Mouse (Mus musculus) spleen, adult 18-20 months (tissue): ENCODE measurements around the gene Ptprn.

Source experiments
- DNase-seq, 2 experiments: peaks; one replicate each; pipeline ENCODE4 v3.0.0; 2022; ENCODE audit warnings: mixed read lengths in 2 of 2

The Ptprn gene

DNA sequence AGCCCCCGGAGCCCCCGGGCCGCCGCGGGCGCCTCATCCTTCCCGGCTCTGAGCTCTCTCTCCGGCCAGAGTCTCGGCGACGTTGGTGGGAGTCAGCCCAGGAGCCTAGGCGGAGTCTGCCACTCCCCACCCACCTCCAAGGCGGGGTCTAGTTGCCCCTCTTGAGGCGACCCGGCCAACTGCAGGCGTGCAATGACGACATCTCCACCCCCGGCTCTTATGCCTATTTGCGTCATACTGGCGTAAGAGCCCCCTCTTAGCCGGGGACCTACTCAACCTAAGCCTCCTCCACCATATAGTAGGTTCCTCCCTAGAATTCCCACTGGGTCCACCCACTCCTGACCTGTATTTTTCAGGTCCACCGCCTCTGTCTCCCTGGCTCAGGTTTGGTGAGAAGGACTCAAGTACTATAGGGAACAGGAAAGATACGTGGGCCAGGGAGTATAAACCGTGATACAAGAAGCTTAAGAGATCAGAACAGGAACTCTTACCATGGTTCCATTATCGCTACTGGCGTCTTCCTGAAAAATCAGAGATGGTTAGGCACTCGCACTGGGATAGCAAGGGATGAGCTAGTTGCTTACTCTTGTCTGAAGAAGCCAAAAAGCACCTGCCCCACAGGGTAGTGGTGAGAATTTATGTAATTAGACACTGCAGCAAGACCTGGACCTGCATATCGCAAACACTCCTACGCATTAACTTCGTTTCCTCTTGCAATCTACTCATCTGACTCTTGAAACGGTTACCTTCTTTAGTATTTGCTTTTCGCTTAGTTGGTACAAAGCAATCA is at the start of gene Ptprn:
Gene Ptprn (minus strand): TSS at position 412 of the 790 bp plus-strand sequence.
- DNase-seq: no peak

DNA sequence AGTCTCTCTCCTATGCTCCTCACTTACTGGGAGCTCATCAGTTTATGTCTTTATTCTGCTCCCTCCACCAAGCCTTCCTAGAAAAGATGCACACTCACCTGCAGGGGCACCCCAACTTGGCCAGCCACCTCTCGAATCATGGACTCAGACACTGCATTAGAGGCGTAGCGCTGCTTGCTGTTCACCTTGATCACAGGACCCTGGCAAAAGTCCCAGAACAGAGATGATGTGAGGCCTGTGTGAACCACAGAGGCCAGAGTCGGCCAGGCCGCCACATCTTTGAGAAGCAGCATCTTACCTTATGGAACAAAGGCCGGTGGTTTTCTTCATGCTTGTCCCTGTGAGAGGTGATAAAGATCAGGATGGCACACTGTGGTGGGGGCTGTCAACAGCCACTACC is 47.4 kb upstream of the Ptprn start:
- no peak for DNase-seq

DNA sequence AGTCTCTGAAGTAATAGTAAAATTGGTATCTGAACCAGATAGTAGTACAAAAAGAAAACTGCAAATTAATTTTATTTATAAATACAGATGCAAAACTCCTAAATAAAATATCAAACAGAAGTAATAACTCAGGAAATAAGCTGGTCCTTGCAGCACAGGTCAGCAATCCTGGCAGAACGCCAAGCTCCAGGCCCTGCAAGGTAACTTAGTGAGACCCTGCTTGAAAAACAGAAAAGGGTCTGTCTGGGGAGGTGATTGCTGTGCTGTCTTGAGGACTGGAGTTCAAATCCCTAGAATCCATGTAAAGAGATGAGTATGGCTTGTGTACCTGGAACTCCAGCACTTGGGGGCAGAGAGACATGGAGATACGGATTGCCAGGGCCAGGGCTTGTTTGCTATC is 40.4 kb upstream of the Ptprn start:
- no peak for DNase-seq

DNA sequence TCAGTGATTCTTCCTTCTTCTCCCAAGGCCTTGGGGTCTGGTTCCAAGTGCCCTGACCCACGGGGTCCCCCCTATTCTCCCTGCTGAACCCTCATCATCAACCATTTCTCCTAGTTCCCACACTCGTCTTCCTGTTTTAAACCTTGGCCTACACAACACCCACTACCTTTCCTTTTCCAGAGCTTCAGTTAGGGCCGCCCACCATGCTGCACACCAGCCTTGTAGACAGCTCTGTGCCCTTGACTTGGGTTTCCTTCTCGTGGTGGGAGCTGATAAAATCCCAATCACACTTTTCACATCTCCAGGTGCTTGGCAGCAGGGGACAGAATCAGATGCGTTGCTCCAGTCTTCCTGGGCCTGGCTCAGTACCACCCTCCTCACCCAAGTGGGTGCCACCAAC is 30.0 kb upstream of the Ptprn start:
- no peak for DNase-seq

DNA sequence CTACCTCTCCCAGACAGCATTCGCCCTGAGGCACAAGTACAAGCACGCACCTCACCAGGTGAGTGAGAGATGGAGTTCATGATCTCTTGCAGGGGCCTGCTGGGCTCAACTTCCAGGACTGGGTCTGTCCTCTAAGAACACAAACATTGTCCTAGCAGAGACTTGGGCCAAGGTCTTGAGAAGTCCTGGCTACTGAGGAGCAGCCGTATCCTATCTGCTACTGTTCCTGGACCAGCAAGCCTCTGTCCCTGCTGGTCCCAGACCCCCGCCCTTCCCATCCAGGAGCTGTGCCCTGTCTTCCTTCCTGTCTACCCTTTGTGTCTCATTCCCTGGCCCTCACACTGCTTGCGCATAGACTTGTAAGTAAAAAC is 29.0 kb upstream of the Ptprn start:
- no peak for DNase-seq

DNA sequence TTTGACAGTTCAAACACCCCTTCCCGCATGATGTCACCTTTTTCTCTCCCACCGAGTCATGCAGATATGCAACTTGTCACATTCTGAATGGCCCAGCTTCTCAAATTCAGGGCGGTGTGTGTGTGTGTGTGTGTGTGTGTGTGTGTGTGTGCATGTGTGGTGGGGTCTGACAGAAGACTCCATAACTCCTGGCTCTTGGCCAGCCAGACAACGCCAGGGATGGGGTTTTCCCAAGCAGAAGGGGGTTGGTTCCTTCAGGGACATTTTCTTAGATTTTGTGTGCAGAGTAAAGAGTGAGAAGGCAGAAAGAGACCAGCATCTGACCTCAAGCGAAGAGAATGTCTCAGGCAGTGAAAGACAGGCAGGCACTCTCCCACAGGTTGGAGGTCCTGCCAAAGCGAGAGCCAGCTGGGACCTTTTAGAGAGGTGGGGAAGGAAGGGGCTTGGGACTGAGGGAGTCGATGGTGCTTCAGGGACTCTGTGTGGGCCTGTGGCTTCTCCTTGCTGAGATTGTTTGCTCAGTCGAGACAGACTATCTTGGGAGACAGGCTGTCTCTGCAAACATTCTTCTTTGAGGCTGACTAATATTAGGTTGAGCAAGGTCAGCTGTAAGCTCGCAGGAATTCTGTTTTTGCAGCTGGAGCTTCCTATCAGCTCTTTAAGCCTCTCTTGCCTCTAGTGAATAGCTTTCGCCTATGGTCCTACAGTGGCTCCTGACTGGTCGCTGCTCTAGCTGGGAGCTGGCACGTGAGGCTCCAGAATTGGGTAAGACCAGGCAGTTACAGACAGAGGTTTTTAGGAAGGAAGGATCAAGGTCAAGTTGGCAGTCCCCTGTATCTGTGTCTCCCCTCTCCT is 28.4 kb upstream of the Ptprn start:
- no peak for DNase-seq

DNA sequence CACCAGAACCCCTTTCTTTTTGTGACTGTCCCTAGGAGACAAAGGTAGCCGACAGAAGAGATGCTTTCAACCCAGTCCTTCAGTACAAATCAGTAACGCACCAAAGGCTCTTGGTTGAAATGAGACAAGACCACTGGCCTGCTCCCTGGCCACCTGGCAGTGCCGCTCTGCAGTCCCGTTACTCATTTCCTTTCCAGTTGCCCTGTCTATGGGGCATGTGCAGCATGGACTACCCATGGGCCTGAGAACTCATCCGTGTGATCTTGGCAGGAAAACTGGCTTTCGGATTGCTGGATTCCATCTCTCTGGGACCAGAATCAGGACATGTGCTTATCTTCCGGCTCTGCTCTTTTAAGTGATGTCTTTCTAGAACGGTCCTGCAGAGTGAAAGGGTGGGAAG is 27.0 kb upstream of the Ptprn start:
- DNase-seq: no peak

DNA sequence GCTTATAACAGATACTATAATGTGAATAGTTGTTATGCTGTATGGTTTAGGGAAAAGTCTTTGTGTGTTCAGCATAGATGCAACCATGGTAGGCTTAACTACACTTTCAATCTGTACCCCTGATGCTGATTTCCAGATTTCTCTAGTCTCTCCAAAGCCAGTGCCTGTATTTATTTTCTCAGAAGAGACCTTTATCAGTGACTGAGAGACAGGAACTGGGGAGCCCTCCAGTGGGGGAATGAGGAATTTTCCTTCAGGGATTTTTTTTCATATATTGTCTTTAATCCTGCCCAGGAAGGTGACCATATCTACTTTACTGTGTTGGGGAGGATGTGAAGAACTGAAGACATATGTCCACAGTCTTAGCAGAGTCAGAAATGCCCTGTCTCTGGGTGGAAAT is 26.3 kb upstream of the Ptprn start:
- DNase-seq: no peak

DNA sequence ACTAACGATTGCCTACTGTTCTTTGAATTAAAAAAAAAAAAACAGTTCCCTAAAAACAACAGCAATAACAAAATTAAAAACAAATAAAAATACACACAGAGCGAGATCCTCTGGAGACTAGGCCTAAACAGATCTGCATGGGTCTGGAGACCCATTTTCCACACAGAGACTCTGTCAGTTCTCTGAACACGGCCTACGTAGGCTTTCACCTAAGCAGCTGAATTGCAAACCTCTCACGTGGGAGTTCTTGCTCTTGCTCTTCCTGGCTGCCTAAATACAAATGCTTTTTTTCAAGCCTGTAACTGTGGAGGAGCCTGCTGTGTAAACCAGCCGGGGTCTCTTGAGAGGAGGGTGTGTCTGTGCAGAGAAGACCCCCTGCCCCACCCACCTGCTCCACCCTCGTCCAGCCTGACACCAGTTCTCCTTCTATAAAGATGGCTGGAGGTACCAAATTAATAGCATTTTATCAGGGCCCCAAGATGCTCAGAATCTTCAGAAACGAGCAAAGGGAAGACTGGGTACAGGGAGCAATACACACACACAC is 25.7 kb upstream of the Ptprn start:
- DNase-seq: no peak

DNA sequence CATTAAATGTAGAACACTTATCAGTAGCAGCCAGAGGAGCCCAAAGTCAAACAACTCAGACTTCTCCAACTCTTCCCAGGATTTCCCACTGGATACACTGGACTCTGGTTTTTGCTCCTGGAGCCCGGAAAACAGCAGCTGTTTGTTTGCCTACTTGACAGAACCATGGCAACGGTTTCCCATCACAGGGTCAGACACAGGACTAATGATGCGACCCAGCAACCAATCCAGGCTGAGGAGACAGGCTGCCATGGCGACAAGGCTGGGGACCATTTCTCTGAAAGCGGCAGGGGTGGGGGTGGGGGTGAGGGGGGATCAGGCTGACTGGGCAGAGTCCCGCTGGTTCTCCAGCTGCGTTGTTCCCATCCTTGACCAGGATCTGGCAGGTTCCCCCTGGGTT is 25.1 kb upstream of the Ptprn start:
- no peak for DNase-seq

DNA sequence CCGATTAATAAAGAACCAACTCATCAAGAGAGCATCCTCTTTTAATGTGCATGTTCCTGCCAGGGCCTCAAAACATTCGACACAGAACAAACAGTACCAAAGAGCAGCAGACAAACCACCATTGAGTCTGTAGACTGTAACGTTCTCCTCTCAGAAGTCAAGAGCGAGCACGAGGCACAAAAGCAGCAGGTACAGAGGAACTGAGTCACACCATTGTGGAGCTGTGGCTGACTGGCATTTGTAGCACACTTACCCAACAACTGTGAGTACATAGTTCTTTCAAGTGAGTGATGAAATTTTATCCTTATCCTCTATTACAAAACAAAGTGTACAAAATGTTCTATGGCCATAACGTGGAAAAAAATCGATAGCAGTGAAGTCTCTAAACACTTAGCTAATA is 20.6 kb upstream of the Ptprn start:
- DNase-seq: no peak

DNA sequence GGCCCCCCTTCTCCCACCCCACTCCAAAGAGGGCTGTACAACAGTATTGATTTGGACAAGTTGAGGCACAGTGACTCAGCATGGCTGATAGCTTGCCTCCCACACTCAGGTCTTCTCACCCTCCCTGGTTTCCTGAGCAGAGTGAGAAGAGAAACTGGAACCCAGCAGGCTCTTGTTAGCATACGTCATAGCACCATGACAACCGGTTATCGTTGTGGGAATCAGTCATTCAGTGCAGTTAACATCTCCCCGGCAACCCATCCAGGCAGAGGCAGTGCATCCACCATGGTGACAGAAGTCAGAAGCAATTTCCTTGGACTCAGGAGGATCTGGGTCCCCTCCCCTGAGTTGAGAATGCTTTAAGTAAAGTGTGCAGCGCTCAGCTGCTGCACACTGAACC is 18.7 kb upstream of the Ptprn start:
- no peak for DNase-seq

DNA sequence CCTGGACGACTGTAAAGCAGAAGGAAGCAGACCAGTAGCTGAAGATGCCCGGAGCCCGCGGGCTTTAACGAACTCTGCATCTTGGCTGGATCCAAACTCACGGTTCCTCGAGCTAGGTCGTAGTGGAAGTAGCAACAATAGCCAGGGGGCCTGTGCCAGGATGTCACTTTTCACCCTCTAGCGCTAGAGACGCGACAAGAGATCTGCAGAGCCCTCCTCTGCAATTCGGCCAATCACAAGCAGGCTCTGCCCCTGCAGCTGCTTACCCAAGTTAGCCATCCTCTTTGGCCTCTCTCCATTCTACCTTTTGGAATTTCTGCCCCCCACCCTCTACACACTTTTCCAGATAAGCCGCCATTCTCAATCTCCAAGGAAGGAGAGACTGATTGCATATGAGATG is 13.9 kb upstream of the Ptprn start, which contains the start of gene Resp18:
Gene Resp18 (minus strand): TSS at position 188 of the 400 bp plus-strand sequence.
- DNase-seq: no peak

DNA sequence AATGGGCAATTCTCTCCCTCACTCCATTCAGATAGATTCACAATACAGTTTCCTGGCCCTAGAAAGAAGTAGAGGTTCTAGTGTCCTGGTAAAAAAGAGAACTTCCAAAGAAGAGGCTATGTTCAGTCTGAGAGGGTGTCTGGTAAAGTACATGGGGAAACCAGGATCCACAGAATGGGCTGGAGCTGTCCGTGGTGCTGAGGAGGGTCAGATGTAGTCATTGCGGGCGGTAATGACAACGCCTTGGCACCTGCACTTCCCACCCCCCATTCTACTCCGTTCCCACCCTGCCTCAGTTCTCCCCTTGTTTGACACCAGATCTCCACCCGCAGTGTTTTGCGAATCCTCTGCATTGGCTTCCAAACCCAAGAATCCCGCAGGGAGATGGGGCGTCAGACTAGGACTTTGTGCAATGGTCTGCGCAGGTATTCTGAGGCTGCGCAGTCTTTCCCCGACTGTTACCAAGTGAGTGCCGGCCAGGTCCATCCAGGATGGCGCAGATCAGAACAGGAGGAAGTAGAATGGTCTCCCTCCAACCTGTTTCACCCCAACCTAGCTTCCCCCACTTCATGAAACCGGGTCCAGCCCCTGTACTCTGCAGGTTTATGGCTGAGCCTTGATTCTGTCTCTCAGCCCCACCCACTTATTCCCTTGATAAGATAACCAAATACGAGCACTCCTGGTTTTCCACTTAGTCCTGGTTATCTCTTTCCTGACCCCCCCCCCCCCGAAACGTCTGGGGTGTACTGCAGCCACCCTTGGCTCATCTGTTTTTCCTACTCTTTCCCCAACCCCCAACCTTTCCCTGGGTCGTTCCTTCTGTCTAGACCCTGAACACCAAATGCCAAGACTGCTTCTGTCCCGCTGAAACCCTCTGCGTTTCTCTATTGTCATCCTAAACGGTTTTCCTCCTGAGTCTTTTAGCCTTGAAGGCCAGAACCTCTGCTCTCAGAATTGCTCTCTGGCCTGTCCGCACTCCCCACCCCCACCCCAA is 13.2 kb upstream of the Ptprn start:
- peak in 1 of 2 experiments; percentile 19 for DNase-seq

DNA sequence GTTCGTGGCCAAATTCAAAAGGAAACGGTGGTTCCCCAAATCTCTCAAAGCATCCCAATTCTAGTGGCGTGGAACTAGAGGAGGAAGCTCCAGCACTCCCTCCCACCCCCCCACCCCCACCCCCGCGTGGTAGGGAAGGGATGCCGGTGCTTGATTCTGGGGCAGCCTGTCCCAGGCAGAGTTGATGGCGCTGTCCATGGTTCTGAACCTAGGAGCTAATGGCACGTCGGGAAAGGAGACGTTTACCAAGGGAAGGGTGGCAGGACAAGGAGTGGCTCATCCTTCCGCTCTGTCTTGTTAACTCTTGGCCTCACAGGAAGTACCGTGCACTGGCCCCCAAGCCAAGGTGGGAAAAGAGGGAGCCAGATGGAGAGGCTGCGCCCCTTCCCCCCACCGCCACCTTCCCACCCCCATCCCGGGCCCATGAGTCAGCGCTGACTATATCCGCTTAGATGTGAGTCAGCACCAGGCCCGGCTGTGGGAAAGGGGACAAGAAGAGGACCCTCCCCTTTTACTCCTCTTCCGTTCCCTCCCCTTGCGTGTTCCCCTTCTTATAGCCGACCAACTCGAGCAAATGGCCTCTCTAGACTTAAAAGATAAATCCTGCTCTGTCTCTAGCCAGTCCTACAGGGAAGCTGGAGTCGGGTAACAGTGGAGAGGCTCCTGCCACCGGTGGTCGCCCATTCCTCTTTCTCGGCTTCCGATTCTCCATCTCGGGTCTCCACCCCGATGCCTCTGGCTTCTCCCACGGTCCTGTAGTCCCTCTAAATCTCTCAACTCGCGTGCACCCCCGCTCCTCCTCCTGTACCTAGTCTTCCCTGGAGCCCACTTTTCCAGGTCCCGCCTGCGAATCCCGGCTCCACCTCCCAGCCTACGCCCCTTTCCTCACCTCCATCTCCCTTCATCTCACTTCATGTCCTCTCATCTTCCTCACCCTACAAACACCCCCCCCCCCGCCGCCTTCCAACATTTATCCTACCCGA is 1.0 kb downstream of the Ptprn start:
- DNase-seq: peak in 1 of 2 experiments; percentile 33

DNA sequence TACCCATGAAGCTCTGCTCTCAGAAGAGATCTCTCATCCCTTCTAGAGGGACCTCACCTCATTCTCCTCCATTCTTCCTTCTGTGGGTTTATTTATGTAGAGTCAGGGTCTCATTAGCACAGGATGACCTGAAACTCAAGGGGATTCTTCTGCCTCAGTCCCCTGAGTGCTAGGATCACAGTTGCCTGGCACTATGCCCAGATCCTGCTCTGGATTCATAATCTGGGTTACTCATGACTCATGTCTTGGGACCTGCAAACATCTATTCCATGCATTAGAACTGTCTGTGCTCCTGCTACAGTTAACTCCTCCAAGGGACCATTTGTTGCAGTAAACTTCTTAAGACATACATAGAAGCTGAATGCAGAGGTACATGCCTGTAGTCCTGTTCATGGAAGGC is 3.0 kb downstream of the Ptprn start:
- no peak for DNase-seq

DNA sequence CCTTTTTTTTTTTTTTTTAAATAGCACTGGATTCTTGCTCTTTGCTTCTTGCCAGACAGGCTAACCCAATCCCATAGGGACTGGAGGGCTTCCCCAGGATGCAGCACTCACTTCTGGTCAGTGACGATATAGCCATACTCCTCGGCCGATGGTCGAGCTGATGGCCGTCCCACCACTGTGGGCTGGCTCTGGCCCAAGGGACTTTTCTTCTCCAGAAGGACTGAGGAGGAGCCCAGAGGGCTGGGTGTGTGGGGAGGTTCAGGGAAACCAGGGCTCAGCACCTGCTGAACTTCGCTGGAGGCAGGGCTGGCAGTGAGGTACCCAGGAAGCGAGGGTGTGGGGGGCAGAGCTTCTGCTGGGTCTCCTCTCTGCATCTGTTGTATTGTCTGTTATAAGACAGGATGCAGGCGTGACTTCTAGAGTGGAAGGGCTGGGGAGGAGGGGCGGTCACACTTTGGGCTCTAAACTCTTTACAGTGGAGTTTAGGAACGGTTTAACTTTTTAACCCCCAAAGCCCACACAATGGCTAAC is 8.7 kb downstream of the Ptprn start:
- DNase-seq: no peak

DNA sequence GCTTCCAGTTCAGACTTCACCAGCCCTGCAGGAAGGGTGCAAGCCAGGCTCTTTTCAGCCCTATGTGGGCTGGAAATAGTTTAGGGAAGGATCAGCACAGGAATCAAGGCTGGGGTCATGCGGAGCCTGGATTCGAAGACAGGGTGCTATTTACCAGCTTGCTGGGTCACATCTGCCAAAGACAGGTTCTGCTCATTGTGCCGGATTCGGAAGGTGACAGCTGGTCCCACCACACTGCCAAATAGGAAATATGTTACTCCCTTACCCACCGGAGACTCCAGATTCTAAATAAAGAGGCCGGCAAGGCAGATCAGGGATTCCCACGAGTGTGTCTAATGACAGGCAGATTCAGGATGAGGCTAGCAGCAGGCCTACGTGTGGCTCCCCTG is 9.7 kb downstream of the Ptprn start:
- DNase-seq: no peak

DNA sequence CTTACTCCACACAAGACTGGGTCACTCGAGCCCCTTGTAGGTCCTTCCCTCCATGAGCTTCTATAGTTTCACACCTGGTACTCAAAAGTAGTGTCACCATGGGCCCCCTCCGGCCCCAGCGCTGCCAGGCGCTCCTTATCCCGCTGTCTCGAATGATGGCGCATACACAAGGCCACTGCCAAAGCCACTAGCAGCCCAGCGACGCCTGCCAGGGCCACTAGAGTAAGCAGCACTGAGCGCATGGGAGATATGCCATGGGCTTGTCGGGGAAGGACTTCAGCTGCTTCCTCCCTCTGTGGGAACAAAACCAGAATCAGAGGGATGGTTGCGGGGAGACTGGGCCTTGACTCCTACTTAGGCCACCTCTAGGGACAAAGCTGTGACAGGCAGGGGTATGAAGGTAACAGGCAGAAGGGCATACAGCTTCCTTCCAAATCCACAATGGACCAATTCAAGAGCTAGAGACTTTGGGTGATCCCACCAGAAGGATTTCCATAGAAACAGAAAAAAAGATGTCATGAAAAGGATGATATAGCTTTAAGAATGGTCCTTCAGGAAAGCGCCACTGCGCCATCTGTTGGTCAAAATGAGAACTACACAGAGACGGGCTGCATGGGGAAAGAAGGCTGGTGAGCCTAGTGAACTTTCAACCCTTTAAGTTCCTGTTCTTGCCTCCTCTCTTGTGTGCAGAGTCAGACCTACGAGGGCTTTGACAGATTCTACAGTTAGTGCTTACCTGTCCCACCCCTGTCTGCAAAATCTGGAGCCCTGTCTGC is 10.3 kb downstream of the Ptprn start:
- peak; percentile 66 to 88 for DNase-seq

DNA sequence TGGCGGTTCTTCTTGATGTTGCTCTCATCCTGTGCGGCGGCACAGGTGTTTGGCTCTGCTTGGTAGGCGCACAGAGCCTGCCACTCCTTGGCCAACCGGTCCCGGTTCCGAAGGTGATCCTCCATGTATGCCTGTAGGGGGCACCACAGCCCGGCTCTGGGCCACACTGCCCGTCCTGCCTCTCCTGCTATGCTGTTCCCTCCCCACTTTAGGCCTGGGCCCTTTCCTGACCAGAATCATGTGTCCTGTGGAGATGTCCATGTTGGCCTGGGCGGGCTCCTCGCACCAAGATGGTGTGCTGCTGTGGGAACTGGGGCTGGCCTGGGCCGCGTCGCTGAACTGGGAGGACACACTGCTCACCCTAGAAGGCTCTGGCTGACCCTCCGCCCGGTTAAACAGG is 11.3 kb downstream of the Ptprn start:
- no peak for DNase-seq
